Mouse (Mus musculus) olfactory bulb, adult 2 months (tissue): Measurements from ENCODE around the gene Ift140. TPM values are rescaled to one million over a fixed set of nuclear protein-coding genes. Genes with fewer than 3 reads are reported as not detected.

Source experiments
- H3K27ac ChIP-seq: fragments of 200-500 bp; 2 replicates; pipeline ENCODE4 v1.5.1; 2012; ENCODE audit warnings: low read depth, low read length; ENCODE audit not compliant: insufficient read depth
- H3K4me1 ChIP-seq: fragments of 200-500 bp; 2 replicates; pipeline ENCODE4 v1.6.1; 2012; ENCODE audit warnings: low read length; ENCODE audit not compliant: control insufficient read depth, insufficient read depth
- H3K4me3 ChIP-seq: fragments of 200-500 bp; 2 replicates; pipeline ENCODE4 v1.5.1; 2012; ENCODE audit warnings: mild to moderate bottlenecking, low read depth, low read length, moderate library complexity; ENCODE audit not compliant: insufficient read depth
- CTCF ChIP-seq: fragments of 200-500 bp; IDR thresholded peaks from 2 replicates; pipeline ENCODE4 v1.5.1; 2012; ENCODE audit warnings: low read depth, mild to moderate bottlenecking, low read length, moderate library complexity; ENCODE audit not compliant: insufficient read depth
- POLR2A ChIP-seq: fragments of 200-500 bp; IDR thresholded peaks from 2 replicates; pipeline ENCODE4 v1.6.1; 2012; ENCODE audit warnings: mild to moderate bottlenecking, low read depth, low read length, moderate library complexity; ENCODE audit not compliant: insufficient read depth
- WGBS: fragments of 180-500 bp; shearing (Covaris S2); methylation state at CpG from one replicate; pipeline ENCODE4 v1.1.7; 2018; 5-methylcytosine and 5-hydroxymethylcytosine counted together
- polyA plus RNA-seq: library from polyadenylated mRNA; stranded (reverse); fragments of >200 nt; gene quantifications from 2 replicates; pipeline ENCODE4 v1.2.4, GENCODE M21; 2012; ENCODE audit warnings: low replicate concordance; ENCODE audit not compliant: missing spikeins, insufficient read depth, insufficient read length

The Ift140 gene
- polyA plus RNA-seq, 1 experiment, result not detected

GRCm38 (mm10) chr17:25083444-25083931, 67.6 kb downstream of the Ift140 start, which contains the start of gene Tmem204:
Tmem204 (minus strand) TSS chr17:25083591.
- no peak within 1 kb of the TSS for H3K27ac ChIP-seq
- TF ChIP-seq POLR2A, result no peak
- no peak for TF ChIP-seq CTCF
- WGBS, result 63% methylated on average over 7 of the region's 7 CpGs
- no peak within 1 kb of the TSS for H3K4me3 ChIP-seq
- peaks cover 23% of the 10 kb centered on the region for H3K4me1 ChIP-seq

- no peak overlapping the region for H3K4me3 ChIP-seq
- TF ChIP-seq POLR2A (no peak), CTCF (no peak)
- H3K4me1 ChIP-seq, result peaks cover 23% of the 10 kb centered on the region
- H3K27ac ChIP-seq, result no peak overlapping the region
- 84% methylated on average over 13 of the region's 13 CpGs for WGBS
Measured at GRCm38 (mm10) chr17:25084835-25085385, 69.0 kb downstream of the Ift140 start.

DNA sequence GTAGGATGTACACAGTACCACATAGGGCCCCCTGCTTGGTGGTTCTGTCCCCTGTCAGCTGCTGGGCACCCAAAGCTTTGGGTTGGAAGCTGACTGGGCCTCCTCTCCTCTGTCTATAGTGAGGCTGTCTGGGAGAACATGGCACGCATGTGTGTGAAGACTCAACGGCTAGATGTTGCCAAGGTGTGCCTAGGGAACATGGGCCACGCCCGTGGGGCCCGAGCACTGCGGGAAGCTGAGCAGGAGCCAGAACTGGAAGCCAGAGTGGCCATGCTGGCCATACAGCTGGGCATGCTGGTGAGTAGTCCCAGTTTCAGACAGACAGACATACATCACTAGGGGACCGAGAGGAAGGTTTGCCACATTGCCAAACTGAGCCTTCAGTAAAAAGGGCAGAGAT, 70.8 kb downstream of the Ift140 start:
- Histone ChIP-seq H3K4me1 (peaks cover 12% of the 10 kb centered on the region), H3K4me3 (no peak overlapping the region), H3K27ac (no peak overlapping the region)
- 94% methylated on average over 7 of the region's 7 CpGs for WGBS
- TF ChIP-seq POLR2A (no peak), CTCF (no peak)

DNA sequence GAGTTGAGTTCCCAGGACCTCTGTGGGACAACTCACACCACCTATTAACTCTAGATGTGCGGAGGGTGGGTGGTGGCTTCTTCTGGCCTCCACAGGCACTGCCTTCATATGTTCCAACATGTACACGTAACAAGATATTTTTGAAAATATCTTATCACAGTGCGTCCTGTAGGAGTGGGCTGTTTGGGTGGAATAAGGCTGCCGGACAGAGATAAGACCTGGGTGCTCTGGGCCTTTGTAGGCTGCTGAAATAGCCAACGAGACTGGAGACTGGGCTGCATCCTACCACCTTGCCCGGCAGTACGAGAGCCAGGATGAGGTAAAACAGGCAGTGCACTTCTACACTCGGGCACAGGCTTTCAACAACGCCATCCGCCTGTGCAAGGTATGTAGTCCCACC, 73.3 kb downstream of the Ift140 start:
- WGBS, result 95% methylated on average over 10 of the region's 10 CpGs
- no peaks in the 10 kb centered on the region for H3K4me1 ChIP-seq
- no peak overlapping the region for H3K4me3 ChIP-seq
- TF ChIP-seq POLR2A, result no peak
- no peak for TF ChIP-seq CTCF
- H3K27ac ChIP-seq, result no peak overlapping the region

- no peaks in the 10 kb centered on the region for H3K4me1 ChIP-seq
- 94% methylated on average over 10 of the region's 10 CpGs for WGBS
- H3K27ac ChIP-seq, result no peak overlapping the region
- TF ChIP-seq POLR2A, result no peak
- TF ChIP-seq CTCF, result no peak
- H3K4me3 ChIP-seq, result no peak overlapping the region
Measured at GRCm38 (mm10) chr17:25090450-25090849, 74.6 kb downstream of the Ift140 start.

GRCm38 (mm10) chr17:25096221-25096620, 80.3 kb downstream of the Ift140 start:
- H3K4me3 ChIP-seq, result no peak overlapping the region
- H3K27ac ChIP-seq, result no peak overlapping the region
- no peaks in the 10 kb centered on the region for H3K4me1 ChIP-seq
- no peak for TF ChIP-seq CTCF
- TF ChIP-seq POLR2A, result no peak
- 83% methylated on average over 2 of the region's 2 CpGs for WGBS

DNA sequence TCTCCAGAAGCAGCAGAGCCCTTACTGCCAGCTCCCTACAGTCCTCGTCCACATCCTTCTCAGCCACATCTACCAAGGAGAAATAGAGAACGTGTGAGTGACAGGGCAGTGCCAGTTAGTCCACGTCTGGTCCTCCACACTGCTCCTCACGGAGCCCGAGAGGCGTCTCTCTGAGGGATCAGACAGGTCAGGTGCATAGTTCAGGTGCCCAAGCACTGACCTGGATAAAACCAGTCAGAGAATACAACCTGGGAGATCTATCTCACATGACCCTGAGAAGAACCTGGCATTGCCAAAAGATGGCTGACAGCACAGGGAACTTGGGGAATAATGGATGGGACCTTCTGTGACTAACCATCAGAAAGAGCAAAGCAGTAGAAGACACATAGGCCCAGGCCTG, 84.2 kb downstream of the Ift140 start:
- TF ChIP-seq CTCF, result no peak
- TF ChIP-seq POLR2A, result no peak
- no peak overlapping the region for H3K27ac ChIP-seq
- no peak overlapping the region for H3K4me3 ChIP-seq
- WGBS, result 93% methylated on average over 6 of the region's 6 CpGs
- H3K4me1 ChIP-seq, result no peaks in the 10 kb centered on the region

- H3K4me3 ChIP-seq, result no peak overlapping the region
- WGBS, result 93% methylated on average over 11 of the region's 11 CpGs
- TF ChIP-seq POLR2A, result no peak
- no peak for TF ChIP-seq CTCF
Measured at GRCm38 (mm10) chr17:25101338-25101737, 85.5 kb downstream of the Ift140 start.

GRCm38 (mm10) chr17:25107786-25108185, 91.9 kb downstream of the Ift140 start:
- 95% methylated on average over 11 of the region's 16 CpGs for WGBS
- H3K27ac ChIP-seq, result no peak overlapping the region
- H3K4me3 ChIP-seq, result no peak overlapping the region
- H3K4me1 ChIP-seq, result peaks cover 4% of the 10 kb centered on the region; the same call in 1 of the 2 replicates
- TF ChIP-seq CTCF, result no peak
- TF ChIP-seq POLR2A, result no peak

More at GRCm38 (mm10) chr17:25101338-25101737, 85.5 kb downstream of the Ift140 start:
- Histone ChIP-seq H3K4me1 (no peaks in the 10 kb centered on the region), H3K27ac (no peak overlapping the region)
